Mouse (Mus musculus) midbrain, embryonic 13.5 days (tissue): ENCODE measurements around the gene Sfi1. TPM values are rescaled to one million over a fixed set of nuclear protein-coding genes. Genes with fewer than 3 reads are reported as not detected.
"Not testable (repeated sequence)": the region's sequence is repeated elsewhere in the genome, so short reads cannot be mapped to it uniquely, and the experiment has no call there.

ENCODE experiments used
- ATAC-seq: fragments of 200-750 bp; cut with Nextera tagmentation; 2 replicates; pipeline ENCODE4 v1.8.0; 2017; ENCODE audit warnings: mild to moderate bottlenecking, moderate TSS enrichment, moderate library complexity
- H3K27ac ChIP-seq: fragments of 300-500 bp; sonication (generic); 2 replicates; pipeline ENCODE4 v1.5.1; 2015; ENCODE audit warnings: inconsistent platforms, mild to moderate bottlenecking, moderate library complexity
- H3K27me3 ChIP-seq: fragments of 300-500 bp; sonication (generic); 2 replicates; pipeline ENCODE4 v1.6.1; 2015; ENCODE audit warnings: mild to moderate bottlenecking, inconsistent platforms
- H3K36me3 ChIP-seq: fragments of 300-500 bp; sonication (generic); 2 replicates; pipeline ENCODE4 v1.6.1; 2015; ENCODE audit warnings: mild to moderate bottlenecking, inconsistent platforms
- H3K4me1 ChIP-seq: fragments of 300-500 bp; sonication (generic); replicated peaks from 2 replicates; pipeline ENCODE4 v1.6.1; 2015; ENCODE audit warnings: inconsistent platforms
- H3K4me2 ChIP-seq: fragments of 300-500 bp; sonication (generic); replicated peaks from 2 replicates; pipeline ENCODE4 v1.6.1; 2015; ENCODE audit warnings: moderate library complexity, mild to moderate bottlenecking, inconsistent platforms
- H3K4me3 ChIP-seq: fragments of 300-500 bp; sonication (generic); replicated peaks from 2 replicates; pipeline ENCODE4 v1.5.1; 2015; ENCODE audit warnings: mild to moderate bottlenecking, inconsistent platforms
- H3K9ac ChIP-seq: fragments of 300-500 bp; sonication (generic); replicated peaks from 2 replicates; pipeline ENCODE4 v1.6.1; 2015; ENCODE audit warnings: mild to moderate bottlenecking, inconsistent platforms
- H3K9me3 ChIP-seq: fragments of 300-500 bp; sonication (generic); 2 replicates; pipeline ENCODE4 v1.6.1; 2016; ENCODE audit warnings: mild to moderate bottlenecking, inconsistent platforms
- WGBS: fragments of 180-500 bp; shearing (Covaris S2); methylation state at CpG from one replicate; pipeline ENCODE4 v1.1.7; 2015; 5-methylcytosine and 5-hydroxymethylcytosine counted together
- polyA plus RNA-seq: library from polyadenylated mRNA; unstranded; fragments of >200 nt; fragmentation: Nextera tagmentation; extraction: Ambion mirVana; gene quantifications from 2 replicates; pipeline ENCODE4 v1.2.1, GENCODE M21; 2015

The Sfi1 gene
- polyA plus RNA-seq, 1 experiment from 2014 or later = 17.9 TPM

DNA sequence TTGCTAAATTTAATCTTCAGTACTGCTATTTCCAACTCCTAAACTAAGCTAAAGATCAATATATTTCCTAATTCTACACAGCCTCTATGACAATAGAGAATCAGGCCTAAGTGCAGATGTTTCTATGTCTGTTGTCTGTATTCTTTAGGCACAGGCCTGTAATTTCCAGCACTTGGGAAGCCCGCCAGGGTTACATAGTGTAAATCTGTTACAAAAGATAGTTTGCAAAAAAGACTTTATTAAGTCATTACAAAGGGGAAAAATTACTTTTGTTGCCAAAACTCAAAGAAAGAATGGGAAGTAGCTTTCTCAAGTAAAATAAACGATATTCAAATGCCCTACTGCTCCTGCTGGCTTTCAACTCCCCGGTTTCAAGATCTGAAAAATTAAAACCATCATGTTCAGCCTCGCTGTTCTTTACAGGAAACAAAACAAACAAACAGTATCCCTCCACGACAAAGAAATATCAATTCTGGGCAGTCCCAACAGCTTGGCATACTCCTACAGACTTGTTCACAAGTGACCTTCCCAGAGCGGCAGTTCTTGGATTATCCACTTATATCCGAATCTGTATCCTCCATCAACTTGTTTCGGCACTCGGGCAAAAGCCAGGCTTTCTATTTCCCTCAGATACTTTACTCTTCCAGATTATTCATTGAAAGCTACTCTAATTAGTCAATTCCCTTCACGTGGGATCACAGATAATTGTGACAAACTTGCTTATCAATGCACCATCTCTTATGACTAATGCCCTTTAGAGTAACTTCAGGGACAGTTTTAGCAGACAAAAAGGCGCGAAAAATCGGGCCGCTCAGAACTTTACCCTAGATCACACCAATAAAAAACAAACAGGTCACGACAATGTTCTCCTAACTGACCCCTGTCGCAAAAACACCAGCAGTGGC, 8.3 kb upstream of the Sfi1 start:
- Histone ChIP-seq H3K9me3 (no peaks in the 10 kb centered on the region), H3K9ac (no peak overlapping the region), H3K4me1 (peaks cover 17% of the 10 kb centered on the region), H3K36me3 (peaks cover 15% of the 10 kb centered on the region), H3K27ac (no peak overlapping the region), H3K4me2 (peak overlapping the region; percentile 33), H3K4me3 (peak overlapping the region; percentile 41), H3K27me3 (no peaks in the 10 kb centered on the region)
- no peak for ATAC-seq
- 8% methylated on average over 16 of the region's 16 CpGs for WGBS

GRCm38 (mm10) chr11:3200636-3201035, 7.4 kb upstream of the Sfi1 start:
- not testable (repeated sequence) for H3K4me3 ChIP-seq, H3K9ac ChIP-seq, H3K9me3 ChIP-seq, H3K4me2 ChIP-seq, H3K27me3 ChIP-seq, H3K27ac ChIP-seq, H3K36me3 ChIP-seq, ATAC-seq
- 95% methylated on average over 7 of the region's 7 CpGs for WGBS
- H3K4me1 ChIP-seq = peaks cover 17% of the 10 kb centered on the region

DNA sequence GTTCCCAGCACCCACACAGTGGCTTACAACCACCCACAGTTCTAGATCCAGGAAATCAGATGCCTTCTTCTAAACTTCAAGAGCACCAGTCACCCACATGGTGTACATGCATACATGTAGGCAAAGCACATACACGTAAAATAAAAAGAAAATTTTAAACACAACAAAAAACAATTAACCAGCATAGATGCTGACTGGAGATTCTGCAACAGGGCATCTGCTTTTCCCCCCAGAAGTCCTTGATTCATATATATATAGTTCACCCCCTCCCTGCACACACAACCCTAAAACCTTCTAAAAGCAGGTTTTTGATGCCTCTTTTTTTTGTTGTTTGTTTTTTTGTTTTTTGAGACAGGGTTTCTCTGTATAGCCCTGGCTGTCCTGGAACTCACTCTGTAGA, 10.6 kb downstream of the Sfi1 start:
- H3K36me3 ChIP-seq, H3K27ac ChIP-seq, H3K4me3 ChIP-seq, H3K4me2 ChIP-seq, ATAC-seq, H3K9ac ChIP-seq, H3K4me1 ChIP-seq, H3K27me3 ChIP-seq: not testable (repeated sequence)
- 92% methylated on average over 1 of the region's 1 CpGs for WGBS
- peaks cover 11% of the 10 kb centered on the region for H3K9me3 ChIP-seq

DNA sequence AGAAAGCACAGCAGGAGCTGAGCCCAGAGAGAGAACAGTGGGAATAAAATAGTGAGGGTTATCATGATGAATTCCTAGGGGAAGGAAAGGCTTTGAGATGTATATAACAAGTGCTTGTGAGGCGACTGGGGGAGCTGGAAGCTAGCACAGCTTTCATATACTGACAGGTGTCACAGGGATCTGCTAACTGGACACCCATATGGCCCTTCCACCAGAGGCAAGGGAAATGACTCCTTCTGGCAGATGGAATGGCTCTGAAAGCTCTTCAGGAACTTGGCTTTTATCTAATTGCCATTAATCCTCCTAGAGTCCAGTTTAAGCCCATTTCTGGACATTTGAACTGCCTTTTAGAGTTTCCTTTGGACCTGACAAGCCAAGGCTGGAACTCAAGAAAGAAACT, 11.3 kb downstream of the Sfi1 start:
- not testable (repeated sequence) for H3K36me3 ChIP-seq, H3K4me2 ChIP-seq, ATAC-seq, H3K4me3 ChIP-seq, H3K9ac ChIP-seq, H3K4me1 ChIP-seq, H3K27ac ChIP-seq, H3K27me3 ChIP-seq
- H3K9me3 ChIP-seq = peaks cover 11% of the 10 kb centered on the region
- 28% methylated on average over 1 of the region's 1 CpGs for WGBS

GRCm38 (mm10) chr11:3181250-3181649, 12.0 kb downstream of the Sfi1 start:
- not testable (repeated sequence) for H3K4me2 ChIP-seq, H3K4me1 ChIP-seq, H3K27ac ChIP-seq, H3K27me3 ChIP-seq, H3K9ac ChIP-seq, H3K36me3 ChIP-seq, ATAC-seq, H3K4me3 ChIP-seq
- H3K9me3 ChIP-seq = peaks cover 11% of the 10 kb centered on the region
- 61% methylated on average over 4 of the region's 4 CpGs for WGBS

- H3K4me3 ChIP-seq, H3K4me2 ChIP-seq, ATAC-seq, H3K36me3 ChIP-seq, H3K27me3 ChIP-seq, H3K9ac ChIP-seq, H3K4me1 ChIP-seq, H3K27ac ChIP-seq: not testable (repeated sequence)
- H3K9me3 ChIP-seq = peaks cover 11% of the 10 kb centered on the region
- WGBS = 74% methylated on average over 6 of the region's 6 CpGs
Observed at GRCm38 (mm10) chr11:3180510-3181160, 12.6 kb downstream of the Sfi1 start.

GRCm38 (mm10) chr11:3179726-3180092, 13.6 kb downstream of the Sfi1 start:
- not testable (repeated sequence) for ATAC-seq, H3K4me1 ChIP-seq, H3K27me3 ChIP-seq, H3K9ac ChIP-seq, H3K4me3 ChIP-seq, H3K36me3 ChIP-seq, H3K4me2 ChIP-seq, H3K27ac ChIP-seq
- H3K9me3 ChIP-seq = peaks cover 11% of the 10 kb centered on the region
- 82% methylated on average over 7 of the region's 7 CpGs for WGBS

GRCm38 (mm10) chr11:3178968-3179725, 14.1 kb downstream of the Sfi1 start:
- H3K4me1 ChIP-seq, H3K4me2 ChIP-seq, H3K27me3 ChIP-seq, H3K4me3 ChIP-seq, H3K27ac ChIP-seq, H3K9ac ChIP-seq, H3K36me3 ChIP-seq, ATAC-seq: not testable (repeated sequence)
- H3K9me3 ChIP-seq = peaks cover 11% of the 10 kb centered on the region
- WGBS = 88% methylated on average over 6 of the region's 6 CpGs

DNA sequence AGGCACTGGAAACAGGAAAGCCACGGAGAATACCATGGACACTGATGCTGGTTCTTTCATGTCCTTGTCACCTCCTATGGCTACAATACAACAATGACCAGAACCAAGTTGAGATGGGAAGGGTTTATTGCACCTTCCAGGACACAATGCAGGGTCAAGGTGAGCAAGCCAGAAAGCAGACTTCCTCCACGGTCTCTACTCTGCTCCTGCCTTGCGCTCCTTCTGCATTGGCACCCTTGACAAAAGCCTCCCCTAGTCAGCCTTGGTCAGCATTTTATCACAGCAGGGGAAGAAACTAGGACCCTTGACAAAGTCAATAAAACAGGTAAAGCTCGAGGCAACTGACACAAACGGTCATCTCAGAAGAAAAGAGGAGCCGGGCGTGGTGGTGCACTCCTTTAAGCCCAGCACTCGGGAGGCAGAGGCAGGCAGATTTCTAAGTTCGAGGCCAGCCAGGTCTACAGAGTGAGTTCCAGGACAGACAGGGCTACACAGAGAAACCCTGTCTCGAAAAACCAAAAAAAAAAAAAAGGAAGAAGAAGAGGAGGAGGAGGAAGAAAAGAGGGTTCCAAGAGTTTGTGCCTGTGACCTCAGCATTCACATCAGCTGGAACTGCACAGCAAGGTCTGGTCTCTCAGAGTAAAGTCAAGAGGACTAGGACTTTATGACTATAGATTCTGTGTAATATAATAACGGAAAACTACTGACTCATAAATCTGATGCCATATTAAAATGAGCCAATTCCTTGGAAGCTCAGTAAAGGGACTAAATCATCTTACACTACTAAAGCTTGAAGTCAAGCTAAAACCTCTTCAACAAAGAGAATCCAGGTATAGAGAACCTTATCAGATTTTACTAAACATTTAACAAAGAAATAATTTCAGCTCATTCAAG, 19.6 kb downstream of the Sfi1 start:
- not testable (repeated sequence) for H3K27me3 ChIP-seq
- peak; percentile 53 for ATAC-seq
- WGBS = 85% methylated on average over 11 of the region's 11 CpGs

GRCm38 (mm10) chr11:3172526-3172925, 20.7 kb downstream of the Sfi1 start:
- not testable (repeated sequence) for H3K27me3 ChIP-seq, H3K4me1 ChIP-seq, ATAC-seq, H3K4me2 ChIP-seq, H3K4me3 ChIP-seq, H3K27ac ChIP-seq, H3K36me3 ChIP-seq, H3K9ac ChIP-seq
- 67% methylated on average over 6 of the region's 6 CpGs for WGBS
- peaks cover 15% of the 10 kb centered on the region for H3K9me3 ChIP-seq

More for the DNA sequence above, 19.6 kb downstream of the Sfi1 start:
- not testable (repeated sequence) for H3K36me3 ChIP-seq, H3K4me1 ChIP-seq, H3K4me2 ChIP-seq, H3K9ac ChIP-seq, H3K27ac ChIP-seq, H3K4me3 ChIP-seq
- peaks cover 13% of the 10 kb centered on the region for H3K9me3 ChIP-seq

GRCm38 (mm10) chr11:3171931-3172330, 21.3 kb downstream of the Sfi1 start:
- not testable (repeated sequence) for H3K27ac ChIP-seq, H3K9ac ChIP-seq, H3K27me3 ChIP-seq, H3K36me3 ChIP-seq, H3K4me2 ChIP-seq, H3K4me1 ChIP-seq, ATAC-seq, H3K4me3 ChIP-seq
- 68% methylated on average over 1 of the region's 1 CpGs for WGBS
- peaks cover 19% of the 10 kb centered on the region for H3K9me3 ChIP-seq
